Mouse (Mus musculus): ENCODE data around the gene Spata32. TPM values are rescaled to one million over a fixed set of nuclear protein-coding genes. Genes with fewer than 3 reads are reported as not detected.

The Spata32 gene
- total and polyA plus RNA-seq, 2 experiments, result not detected

- DNase-seq (ENCODE audit: extremely low read depth, low read depth, low spot score), result peak; percentile 28
- no peaks in the 10 kb centered on the region for H3K79me2 ChIP-seq (ENCODE audit: control insufficient read depth, insufficient read depth, low read length)
- TF ChIP-seq CTCF (IDR thresholded peaks at IDR 0.05; ENCODE audit: low read depth, low read length) (no peak), POLR2A (IDR thresholded peaks at IDR 0.05; ENCODE audit: extremely low read depth, insufficient read depth, low read length) (no peak)
- no peaks in the 10 kb centered on the region for H3K36me3 ChIP-seq (ENCODE audit: control insufficient read depth, insufficient read depth, low read length)
- 24% methylated on average over 10 of the region's 10 CpGs for WGBS
- no peaks in the 10 kb centered on the region for H3K27me3 ChIP-seq (ENCODE audit: control insufficient read depth, insufficient read depth, low read length)
- no peak overlapping the region; the same call in 1 of the 2 replicates for H3K9ac ChIP-seq (ENCODE audit: low read depth, low read length)
- H3K4me3 ChIP-seq (ENCODE audit: insufficient read depth, low read depth, low read length), result no peak overlapping the region
- no peak overlapping the region for H3K27ac ChIP-seq (replicated peaks; ENCODE audit: insufficient read depth, low read depth, low read length)
- peaks cover 6% of the 10 kb centered on the region for H3K4me1 ChIP-seq (ENCODE audit: control insufficient read depth, insufficient read depth, low read length)
Measured at GRCm38 (mm10) chr11:103164391-103164790, 53.8 kb downstream of the Spata32 start.

DNA sequence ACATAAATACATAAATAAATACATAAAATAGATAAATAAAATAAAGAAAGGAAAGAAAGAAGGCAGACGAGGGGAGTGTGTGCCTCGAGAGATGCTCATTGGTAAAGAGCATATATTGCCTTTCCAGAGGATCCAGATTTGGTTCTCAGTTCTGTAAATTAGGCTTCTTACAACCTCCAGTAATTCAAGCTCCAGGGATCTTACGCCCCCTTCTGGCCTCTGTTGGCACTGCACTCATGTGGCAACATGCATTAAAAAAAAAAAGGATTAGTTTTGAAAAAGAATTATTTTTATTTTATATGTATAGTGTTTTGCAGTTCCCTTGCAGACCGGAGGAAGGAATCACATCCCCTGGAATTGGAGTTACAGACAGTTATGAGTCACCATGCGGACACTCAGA lies 56.1 kb downstream of the Spata32 start:
- DNase-seq (ENCODE audit: extremely low read depth, low read depth, low spot score), result no peak
- no peak overlapping the region for H3K4me3 ChIP-seq (ENCODE audit: insufficient read depth, low read depth, low read length)
- peaks cover 13% of the 10 kb centered on the region for H3K4me1 ChIP-seq (ENCODE audit: control insufficient read depth, insufficient read depth, low read length)
- no peaks in the 10 kb centered on the region for H3K36me3 ChIP-seq (ENCODE audit: control insufficient read depth, insufficient read depth, low read length)
- TF ChIP-seq POLR2A (IDR thresholded peaks at IDR 0.05; ENCODE audit: extremely low read depth, insufficient read depth, low read length) (no peak), CTCF (IDR thresholded peaks at IDR 0.05; ENCODE audit: low read depth, low read length) (peak; percentile 43)
- 93% methylated on average over 5 of the region's 5 CpGs for WGBS
- H3K27ac ChIP-seq (replicated peaks; ENCODE audit: insufficient read depth, low read depth, low read length), result no peak overlapping the region
- no peak overlapping the region for H3K9ac ChIP-seq (ENCODE audit: low read depth, low read length)
- H3K27me3 ChIP-seq (ENCODE audit: control insufficient read depth, insufficient read depth, low read length), result no peaks in the 10 kb centered on the region
- no peaks in the 10 kb centered on the region for H3K79me2 ChIP-seq (ENCODE audit: control insufficient read depth, insufficient read depth, low read length)

GRCm38 (mm10) chr11:103161449-103161848 lies 56.8 kb downstream of the Spata32 start:
- H3K9ac ChIP-seq (ENCODE audit: low read depth, low read length), result no peak overlapping the region
- DNase-seq (ENCODE audit: extremely low read depth, low read depth, low spot score), result no peak
- TF ChIP-seq POLR2A (IDR thresholded peaks at IDR 0.05; ENCODE audit: extremely low read depth, insufficient read depth, low read length) (no peak), CTCF (IDR thresholded peaks at IDR 0.05; ENCODE audit: low read depth, low read length) (no peak)
- no peaks in the 10 kb centered on the region for H3K27me3 ChIP-seq (ENCODE audit: control insufficient read depth, insufficient read depth, low read length)
- WGBS, result 90% methylated on average over 7 of the region's 7 CpGs
- H3K27ac ChIP-seq (replicated peaks; ENCODE audit: insufficient read depth, low read depth, low read length), result no peak overlapping the region
- H3K4me1 ChIP-seq (ENCODE audit: control insufficient read depth, insufficient read depth, low read length), result peaks cover 13% of the 10 kb centered on the region
- no peaks in the 10 kb centered on the region for H3K36me3 ChIP-seq (ENCODE audit: control insufficient read depth, insufficient read depth, low read length)
- H3K4me3 ChIP-seq (ENCODE audit: insufficient read depth, low read depth, low read length), result no peak overlapping the region
- H3K79me2 ChIP-seq (ENCODE audit: control insufficient read depth, insufficient read depth, low read length), result no peaks in the 10 kb centered on the region

DNA sequence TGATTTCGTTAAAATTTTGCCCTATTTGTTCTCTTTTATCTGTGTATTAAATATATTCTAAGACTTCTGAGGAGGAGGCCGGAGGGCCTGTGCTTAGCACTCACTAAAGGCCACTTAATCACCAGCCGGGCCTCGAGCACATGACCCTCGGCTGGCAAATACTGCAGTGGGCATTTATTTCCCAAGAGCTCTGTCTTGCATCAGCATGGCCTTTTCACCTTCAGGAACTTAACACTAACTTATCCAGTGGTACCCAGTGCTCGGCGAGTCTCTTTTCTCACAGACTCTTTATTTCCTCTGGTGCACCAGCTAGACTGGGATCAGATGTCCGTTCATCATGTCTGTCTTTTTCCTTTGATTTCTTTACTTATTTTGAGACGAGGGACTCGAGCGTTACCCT lies 57.5 kb downstream of the Spata32 start:
- H3K4me3 ChIP-seq (ENCODE audit: insufficient read depth, low read depth, low read length), result no peak overlapping the region
- no peak for TF ChIP-seq POLR2A (IDR thresholded peaks at IDR 0.05; ENCODE audit: extremely low read depth, insufficient read depth, low read length)
- TF ChIP-seq CTCF (IDR thresholded peaks at IDR 0.05; ENCODE audit: low read depth, low read length), result no peak
- H3K9ac ChIP-seq (ENCODE audit: low read depth, low read length), result no peak overlapping the region
- no peaks in the 10 kb centered on the region for H3K27me3 ChIP-seq (ENCODE audit: control insufficient read depth, insufficient read depth, low read length)
- no peaks in the 10 kb centered on the region for H3K79me2 ChIP-seq (ENCODE audit: control insufficient read depth, insufficient read depth, low read length)
- H3K4me1 ChIP-seq (ENCODE audit: control insufficient read depth, insufficient read depth, low read length), result peaks cover 13% of the 10 kb centered on the region
- WGBS, result 72% methylated on average over 11 of the region's 11 CpGs
- DNase-seq (ENCODE audit: extremely low read depth, low read depth, low spot score), result peak; percentile 38
- H3K27ac ChIP-seq (replicated peaks; ENCODE audit: insufficient read depth, low read depth, low read length), result no peak overlapping the region
- H3K36me3 ChIP-seq (ENCODE audit: control insufficient read depth, insufficient read depth, low read length), result no peaks in the 10 kb centered on the region

DNA sequence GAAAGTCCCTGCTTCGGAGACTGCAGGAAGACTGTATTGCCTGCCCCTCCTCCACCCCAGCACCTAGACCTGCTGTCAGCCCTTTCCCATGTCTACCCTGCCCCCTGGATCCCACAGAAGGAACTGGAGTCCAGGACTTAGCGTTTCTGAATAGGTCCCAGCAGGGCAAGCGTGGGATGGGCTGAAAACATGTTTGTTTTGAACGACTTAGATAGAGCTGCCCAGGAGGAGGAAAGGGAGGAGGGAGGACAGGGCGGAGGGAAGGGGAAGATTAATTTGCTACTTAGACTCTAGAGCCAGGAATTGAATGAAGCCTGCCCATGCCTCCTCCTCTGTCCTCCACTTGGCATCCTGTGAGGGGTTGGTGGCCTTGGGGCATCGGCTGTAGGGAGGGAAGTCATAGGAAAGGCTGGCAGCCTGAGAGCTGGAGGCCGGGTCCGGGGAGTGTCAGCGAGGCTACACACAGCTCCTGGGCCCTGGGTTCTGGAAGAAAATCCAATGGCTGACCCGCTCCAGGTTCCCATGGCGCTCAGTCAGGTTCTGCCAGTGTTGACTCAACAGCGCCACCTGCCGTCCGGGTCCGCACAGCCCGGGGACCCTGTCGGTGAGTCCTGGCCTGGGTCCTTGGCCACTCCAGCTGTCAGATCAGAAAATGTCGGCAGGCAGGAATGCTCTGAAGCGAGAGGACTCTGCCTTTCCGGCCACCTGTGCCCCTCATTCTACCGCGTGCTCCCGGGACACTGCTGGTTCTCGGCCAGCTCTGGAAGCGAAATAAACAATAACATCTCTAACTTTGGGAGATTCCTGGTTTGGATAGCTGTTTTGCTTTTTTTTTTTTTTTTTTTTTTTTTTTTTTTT lies 59.4 kb downstream of the Spata32 start:
- peak; percentile 76 for DNase-seq (ENCODE audit: extremely low read depth, low read depth, low spot score)
- TF ChIP-seq CTCF (IDR thresholded peaks at IDR 0.05; ENCODE audit: low read depth, low read length), result peak; percentile 99
- TF ChIP-seq POLR2A (IDR thresholded peaks at IDR 0.05; ENCODE audit: extremely low read depth, insufficient read depth, low read length), result no peak
- H3K4me3 ChIP-seq (ENCODE audit: insufficient read depth, low read depth, low read length), result peak overlapping the region; percentile 44
- H3K4me1 ChIP-seq (ENCODE audit: control insufficient read depth, insufficient read depth, low read length), result peaks cover 9% of the 10 kb centered on the region; the same call in 1 of the 2 replicates
- no peaks in the 10 kb centered on the region for H3K27me3 ChIP-seq (ENCODE audit: control insufficient read depth, insufficient read depth, low read length)
- no peaks in the 10 kb centered on the region for H3K36me3 ChIP-seq (ENCODE audit: control insufficient read depth, insufficient read depth, low read length)
- H3K27ac ChIP-seq (replicated peaks; ENCODE audit: insufficient read depth, low read depth, low read length), result peak overlapping the region; percentile 37
- H3K79me2 ChIP-seq (ENCODE audit: control insufficient read depth, insufficient read depth, low read length), result no peaks in the 10 kb centered on the region
- peak overlapping the region; percentile 46 for H3K9ac ChIP-seq (ENCODE audit: low read depth, low read length)
- 2% methylated on average over 25 of the region's 25 CpGs for WGBS

Other genes with a start within 250 kb of the Spata32 start
- 16.8 and 23.9 TPM in 2 replicates for gene Nmt1, start 190.2 kb downstream of the Spata32 start, total RNA-seq (2014; rRNA removed)
- gene Nmt1, start 190.2 kb downstream of the Spata32 start, polyA plus RNA-seq (2012; rRNA removed), result 34.1 and 34.3 TPM in 2 replicates
- 23.9 and 30.9 TPM in 2 replicates for gene Dcakd, start 190.1 kb downstream of the Spata32 start, total RNA-seq (2014; rRNA removed)
- gene Dcakd, start 190.1 kb downstream of the Spata32 start, polyA plus RNA-seq (2012; rRNA removed), result 45.8 and 46.3 TPM in 2 replicates
- gene Plcd3, start 116.8 kb downstream of the Spata32 start, total RNA-seq (2014; rRNA removed), result 0.54 and 1.0 TPM in 2 replicates
- gene Plcd3, start 116.8 kb downstream of the Spata32 start, polyA plus RNA-seq (2012; rRNA removed), result 0.31 and 2.0 TPM in 2 replicates
- gene Acbd4, start 116.8 kb downstream of the Spata32 start, total RNA-seq (2014; rRNA removed), result 56.3 and 64.4 TPM in 2 replicates
- 66.6 and 83.9 TPM in 2 replicates for gene Acbd4, start 116.8 kb downstream of the Spata32 start, polyA plus RNA-seq (2012; rRNA removed)
- 10.2 and 10.5 TPM in 2 replicates for gene Hexim1, start 102.2 kb downstream of the Spata32 start, total RNA-seq (2014; rRNA removed)
- gene Hexim1, start 102.2 kb downstream of the Spata32 start, polyA plus RNA-seq (2012; rRNA removed), result 12.1 and 13.5 TPM in 2 replicates
- gene Hexim2, start 86.0 kb downstream of the Spata32 start, total RNA-seq (2014; rRNA removed), result 1.3 and 1.8 TPM in 2 replicates
- 1.6 and 1.9 TPM in 2 replicates for gene Hexim2, start 86.0 kb downstream of the Spata32 start, polyA plus RNA-seq (2012; rRNA removed)
- 0.46 and 0.74 TPM in 2 replicates for gene Fmnl1, start 47.3 kb downstream of the Spata32 start, total RNA-seq (2014; rRNA removed)
- gene Fmnl1, start 47.3 kb downstream of the Spata32 start, polyA plus RNA-seq (2012; rRNA removed), result 0.86 and 2.2 TPM in 2 replicates
- gene 1700023F06Rik, start 9.9 kb downstream of the Spata32 start, total RNA-seq (2014; rRNA removed), result not detected in 2 replicates
- not detected in 2 replicates for gene 1700023F06Rik, start 9.9 kb downstream of the Spata32 start, polyA plus RNA-seq (2012; rRNA removed)
- gene Map3k14, start 49.0 kb upstream of the Spata32 start, total RNA-seq (2014; rRNA removed), result 1.4 and 2.2 TPM in 2 replicates
- 2.0 and 2.1 TPM in 2 replicates for gene Map3k14, start 49.0 kb upstream of the Spata32 start, polyA plus RNA-seq (2012; rRNA removed)
- 0.55 and 1.2 TPM in 2 replicates for gene Arhgap27, start 145.3 kb upstream of the Spata32 start, total RNA-seq (2014; rRNA removed)
- gene Arhgap27, start 145.3 kb upstream of the Spata32 start, polyA plus RNA-seq (2012; rRNA removed), result 1.6 and 3.0 TPM in 2 replicates
- gene Plekhm1, start 194.3 kb upstream of the Spata32 start, total RNA-seq (2014; rRNA removed), result 3.5 and 6.0 TPM in 2 replicates
- 8.0 and 9.8 TPM in 2 replicates for gene Plekhm1, start 194.3 kb upstream of the Spata32 start, polyA plus RNA-seq (2012; rRNA removed)

Measured in liver, adult 2 months (tissue).